Mouse (Mus musculus): ENCODE results near the gene Rasgef1c. TPM values are rescaled to one million over a fixed set of nuclear protein-coding genes. Genes with fewer than 3 reads are reported as not detected.

Gene Rasgef1c
- polyA plus RNA-seq, 1 experiment from 2014 or later: 0.19 TPM

DNA sequence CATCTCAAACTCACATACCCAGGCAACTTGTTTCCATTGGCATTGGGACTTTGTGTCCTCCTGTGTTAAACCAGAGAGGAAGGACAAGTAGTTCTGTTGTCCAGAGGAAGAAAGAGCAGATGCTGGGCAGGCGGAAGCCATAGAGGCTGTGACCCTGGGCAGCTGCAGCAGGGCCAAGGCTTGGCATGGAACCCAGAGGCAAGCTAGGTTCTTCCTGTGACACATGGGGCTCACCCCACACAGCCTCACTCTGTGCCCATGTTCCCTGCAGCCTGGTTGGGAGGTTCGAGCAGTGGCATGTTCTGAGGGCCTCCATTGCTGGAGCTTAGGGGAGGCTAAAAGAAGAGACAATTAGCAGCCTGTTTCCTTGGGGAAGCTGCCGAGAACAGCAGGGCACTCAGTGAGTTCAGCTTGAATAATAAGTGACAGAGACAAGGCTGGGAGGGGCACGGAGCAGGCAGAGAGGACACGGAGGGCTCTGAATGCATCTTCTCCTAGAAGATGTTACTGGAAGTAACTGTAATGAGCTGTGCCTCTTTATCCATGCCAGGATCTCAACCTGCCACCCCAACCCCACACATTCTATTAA is 29.5 kb downstream of the Rasgef1c start:
- Histone ChIP-seq H3K4me1 (peaks cover 43% of the 10 kb centered on the region), H3K27ac (replicated peaks) (peak overlapping the region; percentile 30), H3K36me3 (replicated peaks) (no peaks in the 10 kb centered on the region), H3K27me3 (replicated peaks; ENCODE audit: low read depth, poor library complexity, severe bottlenecking) (peaks cover 7% of the 10 kb centered on the region; the same call in 1 of the 2 replicates), H3K9me3 (no peaks in the 10 kb centered on the region), H3K4me3 (no peak overlapping the region)
- 35% methylated on average over 5 of the region's 5 CpGs for WGBS
- no peak for DNase-seq (ENCODE audit: low spot score)

DNA sequence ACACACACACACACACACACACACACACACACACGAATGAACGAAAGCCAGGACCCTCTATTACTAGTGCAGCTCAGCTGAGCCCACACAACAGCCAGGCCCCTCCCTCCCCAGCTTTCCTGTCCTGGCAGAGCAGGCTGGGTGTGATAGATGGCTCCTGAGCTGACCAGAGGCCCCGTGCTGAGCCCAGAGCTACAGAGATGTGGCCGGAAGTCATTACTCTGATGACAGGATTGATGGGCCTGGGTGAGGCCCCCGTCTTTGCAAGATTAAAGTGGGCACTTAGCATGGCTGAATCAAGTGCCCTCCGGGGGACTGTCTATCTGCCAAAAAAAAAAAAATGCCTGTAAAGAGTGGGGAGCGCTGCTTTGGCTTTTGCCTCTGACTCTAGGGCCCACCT is 30.2 kb downstream of the Rasgef1c start:
- 35% methylated on average over 7 of the region's 7 CpGs for WGBS
- peaks cover 7% of the 10 kb centered on the region; the same call in 1 of the 2 replicates for H3K27me3 ChIP-seq (replicated peaks; ENCODE audit: low read depth, poor library complexity, severe bottlenecking)
- H3K27ac ChIP-seq (replicated peaks): no peak overlapping the region
- H3K4me1 ChIP-seq: peaks cover 42% of the 10 kb centered on the region
- H3K36me3 ChIP-seq (replicated peaks): no peaks in the 10 kb centered on the region
- H3K4me3 ChIP-seq: no peak overlapping the region
- no peaks in the 10 kb centered on the region for H3K9me3 ChIP-seq
- DNase-seq (ENCODE audit: low spot score): peak; percentile 39

DNA sequence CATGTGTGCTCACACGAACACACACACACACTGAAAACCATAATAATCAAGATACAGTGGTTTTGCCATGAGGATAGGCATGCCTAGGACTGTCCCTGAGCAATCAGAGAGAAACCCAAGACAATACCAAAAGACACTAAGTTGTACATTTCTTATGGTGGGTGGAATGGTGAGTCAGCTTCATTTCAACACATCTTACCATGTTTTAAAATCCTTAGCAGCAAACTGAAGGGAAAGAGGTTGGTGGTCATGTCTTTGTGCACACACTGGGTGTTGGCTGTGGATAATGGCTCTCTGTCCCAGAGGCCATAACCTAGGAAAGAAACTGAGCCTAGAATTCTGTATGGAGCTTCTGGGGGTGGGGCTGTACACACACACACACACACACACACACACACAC is 32.2 kb downstream of the Rasgef1c start:
- DNase-seq (ENCODE audit: low spot score): no peak
- no peak overlapping the region for H3K4me3 ChIP-seq
- no peaks in the 10 kb centered on the region for H3K27me3 ChIP-seq (replicated peaks; ENCODE audit: low read depth, poor library complexity, severe bottlenecking)
- H3K9me3 ChIP-seq: no peaks in the 10 kb centered on the region
- H3K36me3 ChIP-seq (replicated peaks): no peaks in the 10 kb centered on the region
- H3K4me1 ChIP-seq: peaks cover 37% of the 10 kb centered on the region
- 80% methylated on average over 1 of the region's 1 CpGs for WGBS
- H3K27ac ChIP-seq (replicated peaks): no peak overlapping the region

DNA sequence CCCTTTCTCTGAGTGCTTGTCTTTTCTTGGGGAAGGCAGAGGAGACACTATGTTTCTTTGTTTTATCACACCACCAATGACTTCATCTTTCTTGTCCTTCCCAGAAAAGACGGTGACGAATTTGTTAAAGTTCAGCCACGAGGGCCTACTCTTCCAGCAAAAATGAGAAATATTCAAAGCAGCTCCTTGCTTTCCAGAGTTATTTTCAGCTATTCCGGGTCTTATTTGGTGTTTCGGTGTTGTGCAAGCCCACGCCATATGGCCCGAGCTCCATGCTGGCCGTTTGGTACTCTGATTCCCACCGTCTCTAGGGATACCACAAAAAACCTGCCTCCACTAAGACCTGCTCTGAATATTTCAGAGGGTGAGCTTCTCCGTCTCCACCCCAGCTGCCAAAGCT is 32.7 kb downstream of the Rasgef1c start:
- no peaks in the 10 kb centered on the region for H3K9me3 ChIP-seq
- H3K27me3 ChIP-seq (replicated peaks; ENCODE audit: low read depth, poor library complexity, severe bottlenecking): no peaks in the 10 kb centered on the region
- H3K4me1 ChIP-seq: peaks cover 42% of the 10 kb centered on the region
- H3K4me3 ChIP-seq: no peak overlapping the region
- H3K36me3 ChIP-seq (replicated peaks): no peaks in the 10 kb centered on the region
- no peak for DNase-seq (ENCODE audit: low spot score)
- 65% methylated on average over 10 of the region's 10 CpGs for WGBS
- H3K27ac ChIP-seq (replicated peaks): no peak overlapping the region

DNA sequence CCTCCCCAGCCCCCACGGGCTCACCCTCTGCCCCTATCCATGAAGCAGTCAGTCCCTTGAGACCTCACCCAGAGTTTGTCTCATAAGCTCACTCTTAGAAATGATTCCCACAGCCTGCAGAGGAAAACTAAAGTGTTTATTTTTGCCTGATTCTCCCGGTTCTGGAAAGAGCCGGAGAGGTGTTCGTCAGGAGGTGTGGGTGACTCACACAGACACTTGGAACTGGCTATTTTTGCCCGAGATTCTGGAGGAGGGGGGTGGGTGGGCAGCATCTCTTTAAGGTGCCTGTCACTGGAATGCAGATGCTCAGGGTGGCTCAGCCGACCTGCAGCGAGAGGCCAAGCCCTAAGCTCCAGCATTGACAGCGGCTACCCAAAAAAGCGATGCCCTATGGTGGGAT is 34.8 kb downstream of the Rasgef1c start:
- H3K4me3 ChIP-seq: no peak overlapping the region

DNA sequence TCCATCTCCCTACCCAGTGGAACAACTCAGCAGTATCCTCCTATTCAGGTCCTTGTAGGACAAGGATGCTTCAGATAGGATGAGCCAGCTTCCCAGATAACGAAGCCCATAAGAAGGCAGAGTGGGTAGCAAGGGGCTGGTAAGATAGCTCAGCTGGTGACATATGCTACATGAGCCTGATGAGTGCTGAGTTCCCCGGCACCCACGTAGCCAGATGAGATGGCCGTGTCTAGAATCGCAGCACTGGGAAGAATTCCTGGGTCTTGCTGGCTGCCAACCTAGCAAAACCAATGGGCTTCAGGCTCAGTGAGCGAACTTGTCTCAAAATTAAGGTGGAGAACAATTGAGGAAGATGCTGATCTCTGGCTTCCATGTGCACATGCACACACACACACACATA is 36.1 kb downstream of the Rasgef1c start:
- Histone ChIP-seq H3K27me3 (replicated peaks; ENCODE audit: low read depth, poor library complexity, severe bottlenecking) (no peaks in the 10 kb centered on the region), H3K9me3 (no peaks in the 10 kb centered on the region), H3K36me3 (replicated peaks) (no peaks in the 10 kb centered on the region), H3K4me3 (no peak overlapping the region), H3K4me1 (peaks cover 25% of the 10 kb centered on the region), H3K27ac (replicated peaks) (no peak overlapping the region)
- WGBS: 90% methylated on average over 6 of the region's 6 CpGs
- DNase-seq (ENCODE audit: low spot score): no peak

More for the DNA sequence above, 34.8 kb downstream of the Rasgef1c start:
- H3K9me3 ChIP-seq: no peaks in the 10 kb centered on the region
- WGBS: 80% methylated on average over 9 of the region's 9 CpGs
- no peaks in the 10 kb centered on the region for H3K27me3 ChIP-seq (replicated peaks; ENCODE audit: low read depth, poor library complexity, severe bottlenecking)
- DNase-seq (ENCODE audit: low spot score): no peak
- no peak overlapping the region for H3K27ac ChIP-seq (replicated peaks)
- peaks cover 36% of the 10 kb centered on the region for H3K4me1 ChIP-seq
- no peaks in the 10 kb centered on the region for H3K36me3 ChIP-seq (replicated peaks)

DNA sequence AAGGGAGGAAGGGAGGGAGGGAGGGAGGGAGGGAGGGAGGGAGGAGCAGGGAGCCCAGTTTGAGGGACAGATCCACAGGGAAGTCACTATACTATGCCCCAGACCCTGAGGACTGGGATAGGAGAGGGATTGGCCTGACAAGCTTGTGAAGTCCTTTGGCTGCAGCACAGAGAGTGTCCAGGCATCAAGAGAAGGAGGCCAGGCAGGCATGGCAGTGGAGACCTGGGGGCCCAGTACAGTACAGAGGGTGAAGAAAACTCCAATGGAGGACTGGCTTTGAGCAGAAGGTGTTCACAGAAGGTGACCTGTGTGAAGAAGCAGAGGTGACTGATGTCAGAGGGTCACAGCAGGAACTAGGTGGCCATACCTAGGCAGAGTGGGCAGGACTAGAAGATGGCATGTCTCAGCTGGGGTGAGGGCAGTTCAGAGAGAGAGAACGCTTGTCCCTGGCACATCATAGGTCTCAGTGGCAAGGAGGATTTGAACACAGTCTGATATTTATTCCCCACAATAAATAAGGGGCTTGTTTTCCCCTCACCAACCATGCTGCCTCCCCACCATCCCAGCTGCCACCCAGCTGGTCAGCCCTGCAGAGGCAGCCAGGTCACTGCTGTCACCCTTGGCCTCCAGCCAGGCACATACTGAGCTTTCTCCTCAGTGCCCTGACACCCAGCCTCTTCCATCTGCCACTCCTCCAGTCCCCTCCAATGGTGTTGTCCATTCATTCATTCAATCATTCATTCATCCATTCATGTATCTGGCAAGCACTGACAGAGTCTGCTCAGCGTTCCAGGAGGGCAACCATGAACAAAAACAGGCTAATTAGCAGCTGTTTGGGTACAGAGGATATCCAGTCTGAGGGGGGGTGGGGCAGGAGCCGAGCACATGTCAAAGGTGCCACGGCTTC is 36.9 kb downstream of the Rasgef1c start:
- no peaks in the 10 kb centered on the region for H3K9me3 ChIP-seq
- 54% methylated on average over 4 of the region's 4 CpGs for WGBS
- peaks cover 25% of the 10 kb centered on the region for H3K4me1 ChIP-seq
- H3K4me3 ChIP-seq: no peak overlapping the region
- DNase-seq (ENCODE audit: low spot score): no peak
- no peaks in the 10 kb centered on the region for H3K36me3 ChIP-seq (replicated peaks)
- no peaks in the 10 kb centered on the region for H3K27me3 ChIP-seq (replicated peaks; ENCODE audit: low read depth, poor library complexity, severe bottlenecking)
- H3K27ac ChIP-seq (replicated peaks): no peak overlapping the region

DNA sequence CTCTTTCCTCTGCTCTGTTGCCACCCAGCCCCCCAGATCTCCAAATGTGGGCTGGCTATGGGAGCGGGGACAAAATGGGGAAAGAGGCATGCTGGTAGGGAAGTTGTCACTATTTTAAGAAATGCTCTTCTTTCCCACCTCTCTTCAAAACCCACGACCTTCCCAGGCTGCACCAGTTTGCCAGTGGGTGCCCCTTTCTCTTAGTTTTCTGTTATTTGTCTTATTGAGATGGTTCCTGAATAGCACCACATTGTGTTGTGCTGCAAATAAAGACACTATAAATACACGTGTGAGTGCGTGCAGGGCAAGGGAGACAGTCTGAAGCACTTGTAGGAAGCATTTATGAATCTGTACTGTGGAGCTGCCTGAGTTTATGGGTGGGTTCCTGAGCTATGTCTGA is 41.2 kb downstream of the Rasgef1c start:
- Histone ChIP-seq H3K4me1 (peaks cover 13% of the 10 kb centered on the region), H3K27me3 (replicated peaks; ENCODE audit: low read depth, poor library complexity, severe bottlenecking) (no peaks in the 10 kb centered on the region), H3K9me3 (no peaks in the 10 kb centered on the region), H3K27ac (replicated peaks) (no peak overlapping the region), H3K4me3 (no peak overlapping the region), H3K36me3 (replicated peaks) (no peaks in the 10 kb centered on the region)
- DNase-seq (ENCODE audit: low spot score): no peak
- 81% methylated on average over 4 of the region's 4 CpGs for WGBS

DNA sequence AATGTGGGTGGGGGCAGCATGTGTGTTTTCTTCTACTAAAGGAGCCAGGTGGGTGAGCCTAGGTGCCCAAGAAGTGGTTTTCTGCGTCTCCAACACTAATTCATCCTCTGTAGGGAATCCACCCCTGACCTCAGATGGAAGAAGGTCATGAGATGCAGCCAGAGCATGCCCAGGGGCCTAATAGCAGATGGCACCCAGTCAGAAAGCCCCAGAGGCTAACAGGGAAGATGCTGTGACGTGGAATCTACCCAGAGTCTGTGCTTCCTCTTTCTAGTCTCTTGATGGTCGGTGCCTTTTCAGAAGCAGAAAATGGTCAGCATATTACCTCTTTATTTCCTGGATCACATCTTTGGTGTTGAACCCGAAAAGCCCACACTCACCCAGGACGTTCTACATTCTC is 42.3 kb downstream of the Rasgef1c start:
- H3K4me1 ChIP-seq: peaks cover 5% of the 10 kb centered on the region
- DNase-seq (ENCODE audit: low spot score): no peak
- no peak overlapping the region for H3K27ac ChIP-seq (replicated peaks)
- H3K9me3 ChIP-seq: no peaks in the 10 kb centered on the region
- no peaks in the 10 kb centered on the region for H3K27me3 ChIP-seq (replicated peaks; ENCODE audit: low read depth, poor library complexity, severe bottlenecking)
- WGBS: 75% methylated on average over 5 of the region's 5 CpGs
- no peak overlapping the region for H3K4me3 ChIP-seq
- H3K36me3 ChIP-seq (replicated peaks): no peaks in the 10 kb centered on the region

DNA sequence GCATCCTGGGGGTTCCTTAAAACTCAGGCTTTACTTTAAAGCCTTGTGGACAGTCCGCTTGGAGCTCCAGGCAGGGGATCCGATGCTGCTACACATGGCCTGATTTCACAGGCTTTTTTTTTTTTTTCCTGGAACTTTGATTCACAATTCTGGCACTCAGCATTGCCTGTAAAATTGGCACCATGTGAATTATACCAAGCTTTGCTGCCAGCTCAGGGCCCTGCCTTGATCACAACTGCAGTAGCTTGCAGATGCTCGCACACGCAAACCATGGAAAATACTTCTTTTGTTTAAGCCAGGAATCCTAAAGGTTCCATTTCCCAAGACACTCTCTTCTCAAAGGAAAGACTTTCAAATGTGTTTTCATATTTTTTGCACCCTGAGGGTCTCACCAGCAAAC is 44.1 kb downstream of the Rasgef1c start:
- no peak for DNase-seq (ENCODE audit: low spot score)
- Histone ChIP-seq H3K9me3 (no peaks in the 10 kb centered on the region), H3K4me3 (no peak overlapping the region), H3K4me1 (no peaks in the 10 kb centered on the region), H3K27me3 (replicated peaks; ENCODE audit: low read depth, poor library complexity, severe bottlenecking) (no peaks in the 10 kb centered on the region), H3K27ac (replicated peaks) (no peak overlapping the region), H3K36me3 (replicated peaks) (no peaks in the 10 kb centered on the region)
- 94% methylated on average over 4 of the region's 4 CpGs for WGBS

DNA sequence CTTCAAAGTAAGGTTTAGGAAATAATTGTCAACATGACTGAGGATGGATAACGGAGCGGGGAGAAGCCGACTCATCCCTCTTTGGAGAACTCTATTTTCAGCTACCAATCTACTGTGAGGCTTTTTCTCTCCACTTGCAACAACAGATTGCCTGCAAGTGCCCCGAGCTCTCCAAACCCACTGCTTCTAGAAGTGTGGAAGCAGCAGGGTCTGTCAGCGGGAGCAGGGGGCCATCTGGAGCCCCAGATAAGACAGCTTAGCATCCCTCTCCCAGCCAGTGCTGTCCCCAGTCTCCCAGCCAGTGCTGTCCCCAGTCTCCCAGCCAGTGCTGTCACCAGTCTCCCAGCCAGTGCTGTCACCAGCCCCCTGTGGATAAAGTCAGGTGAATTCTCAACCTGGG is 48.2 kb downstream of the Rasgef1c start:
- H3K9me3 ChIP-seq: no peaks in the 10 kb centered on the region
- H3K27me3 ChIP-seq (replicated peaks; ENCODE audit: low read depth, poor library complexity, severe bottlenecking): peaks cover under 1% of the 10 kb centered on the region
- no peak for DNase-seq (ENCODE audit: low spot score)
- WGBS: 87% methylated on average over 5 of the region's 5 CpGs
- no peaks in the 10 kb centered on the region for H3K36me3 ChIP-seq (replicated peaks)
- no peak overlapping the region for H3K4me3 ChIP-seq
- no peak overlapping the region for H3K27ac ChIP-seq (replicated peaks)
- H3K4me1 ChIP-seq: 0 out of 2 replicates have a peak, but pooled peaks cover 5% of the 10 kb centered on the region

DNA sequence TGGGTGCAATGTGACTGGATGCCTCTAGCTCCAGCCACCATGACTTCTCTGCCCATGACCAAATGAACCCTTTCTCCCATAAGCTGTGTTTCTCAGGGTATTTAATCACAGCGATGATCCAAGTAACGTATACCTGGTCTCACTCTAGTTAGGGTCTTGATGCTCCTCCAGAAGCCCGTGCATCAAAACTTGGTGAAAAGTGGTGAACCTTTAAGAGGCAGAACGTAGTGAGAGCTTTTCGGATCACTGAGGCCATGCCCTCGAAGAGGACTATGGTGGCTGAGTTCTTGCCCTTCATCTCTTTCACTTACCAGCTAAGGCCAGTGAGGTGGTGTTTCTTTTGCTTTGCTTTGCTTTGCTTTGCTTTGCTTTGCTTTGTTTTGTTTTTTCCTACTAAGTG is 52.0 kb downstream of the Rasgef1c start:
- Histone ChIP-seq H3K27me3 (replicated peaks; ENCODE audit: low read depth, poor library complexity, severe bottlenecking) (peaks cover 13% of the 10 kb centered on the region), H3K36me3 (replicated peaks) (no peaks in the 10 kb centered on the region), H3K4me3 (no peak overlapping the region), H3K9me3 (no peaks in the 10 kb centered on the region), H3K27ac (replicated peaks) (no peak overlapping the region), H3K4me1 (0 out of 2 replicates have a peak, but pooled peaks cover 5% of the 10 kb centered on the region)
- 92% methylated on average over 6 of the region's 6 CpGs for WGBS
- no peak for DNase-seq (ENCODE audit: low spot score)
